Mouse (Mus musculus) heart, embryonic 12.5 days (tissue): ENCODE measurements around the gene Gabrg1. TPM values are rescaled to one million over a fixed set of nuclear protein-coding genes. Genes with fewer than 3 reads are reported as not detected.

ENCODE experiments used
- ATAC-seq: fragments of 200-750 bp; cut with Nextera tagmentation; 2 replicates; pipeline ENCODE4 v1.8.0; 2017; ENCODE audit warnings: moderate TSS enrichment, moderate library complexity; ENCODE audit not compliant: insufficient number of reproducible peaks, low FRiP score
- H3K27ac ChIP-seq: fragments of 300-500 bp; sonication (generic); 2 replicates; pipeline ENCODE4 v1.5.1; 2016; ENCODE audit warnings: mild to moderate bottlenecking, moderate library complexity; ENCODE audit not compliant: poor library complexity, severe bottlenecking
- H3K27me3 ChIP-seq: fragments of 300-500 bp; sonication (generic); replicated peaks from 2 replicates; pipeline ENCODE4 v1.6.1; 2016; ENCODE audit warnings: mild to moderate bottlenecking, moderate library complexity
- H3K36me3 ChIP-seq: fragments of 300-500 bp; sonication (generic); 2 replicates; pipeline ENCODE4 v1.6.1; 2016; ENCODE audit warnings: mild to moderate bottlenecking, moderate library complexity
- H3K4me1 ChIP-seq: fragments of 300-500 bp; sonication (generic); replicated peaks from 2 replicates; pipeline ENCODE4 v1.6.1; 2016; ENCODE audit warnings: mild to moderate bottlenecking
- H3K4me2 ChIP-seq: fragments of 300-500 bp; sonication (generic); 2 replicates; pipeline ENCODE4 v1.6.1; 2016; ENCODE audit warnings: mild to moderate bottlenecking, moderate library complexity
- H3K4me3 ChIP-seq: fragments of 300-500 bp; sonication (generic); 2 replicates; pipeline ENCODE4 v1.5.1; 2016; ENCODE audit warnings: mild to moderate bottlenecking
- H3K9ac ChIP-seq: fragments of 300-500 bp; sonication (generic); 2 replicates; pipeline ENCODE4 v1.6.1; 2016; ENCODE audit warnings: mild to moderate bottlenecking, moderate library complexity
- H3K9me3 ChIP-seq: fragments of 300-500 bp; sonication (generic); replicated peaks from 2 replicates; pipeline ENCODE4 v1.6.1; 2016; ENCODE audit warnings: mild to moderate bottlenecking, moderate library complexity
- WGBS: fragments of 180-500 bp; shearing (Covaris S2); methylation state at CpG from one replicate; pipeline ENCODE4 v1.1.7; 2016; 5-methylcytosine and 5-hydroxymethylcytosine counted together
- polyA plus RNA-seq: library from polyadenylated mRNA; unstranded; fragments of >200 nt; fragmentation: Nextera tagmentation; extraction: Ambion mirVana; gene quantifications from 2 replicates; pipeline ENCODE4 v1.2.1, GENCODE M21; 2016

Gene Gabrg1
- not detected in 2 replicates for polyA plus RNA-seq

- no peaks in the 10 kb centered on the region for H3K36me3 ChIP-seq
- ATAC-seq, result peak; percentile 64; the same call in 1 of the 2 replicates
- peak within 1 kb of the TSS; percentile 35 for H3K4me3 ChIP-seq
- no peaks in the 10 kb centered on the region for H3K9me3 ChIP-seq
- WGBS, result 5% methylated on average over 19 of the region's 19 CpGs
- H3K4me2 ChIP-seq, result peak within 1 kb of the TSS; percentile 67
- no peak within 1 kb of the TSS for H3K27ac ChIP-seq
- H3K9ac ChIP-seq, result no peak within 1 kb of the TSS
- no peaks in the 10 kb centered on the region for H3K27me3 ChIP-seq
- no peaks in the 10 kb centered on the region for H3K4me1 ChIP-seq
Measured at GRCm38 (mm10) chr5:70842192-70843095, at the start of gene Gabrg1. Gabrg1 (minus strand) TSS chr5:70842617.

DNA sequence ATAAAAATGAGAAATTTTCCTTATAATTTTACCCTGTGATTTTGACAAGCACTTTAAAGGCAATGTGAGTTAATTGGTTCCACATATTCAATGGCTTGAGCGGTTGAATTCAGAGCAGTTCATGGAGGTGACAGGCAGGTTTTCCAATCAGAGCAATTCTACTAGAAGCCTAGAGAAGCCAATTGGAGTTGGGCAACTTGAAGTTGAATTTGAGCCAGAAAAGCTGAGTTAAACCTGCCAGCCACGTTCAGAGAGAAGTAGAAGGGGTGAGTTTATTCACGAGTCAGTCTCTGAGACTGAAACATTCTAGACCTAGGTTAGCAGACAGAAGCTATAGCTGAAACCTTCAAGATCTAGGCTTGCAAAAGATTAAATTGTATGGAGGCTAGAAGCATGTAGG is 41.6 kb upstream of the Gabrg1 start:
- 68% methylated on average over 3 of the region's 3 CpGs for WGBS
- H3K4me3 ChIP-seq, result no peak overlapping the region
- H3K9ac ChIP-seq, result no peak overlapping the region
- no peaks in the 10 kb centered on the region for H3K9me3 ChIP-seq
- no peak overlapping the region for H3K27ac ChIP-seq
- H3K4me1 ChIP-seq, result no peaks in the 10 kb centered on the region
- ATAC-seq, result no peak
- H3K27me3 ChIP-seq, result no peaks in the 10 kb centered on the region
- no peaks in the 10 kb centered on the region for H3K36me3 ChIP-seq
- no peak overlapping the region for H3K4me2 ChIP-seq

DNA sequence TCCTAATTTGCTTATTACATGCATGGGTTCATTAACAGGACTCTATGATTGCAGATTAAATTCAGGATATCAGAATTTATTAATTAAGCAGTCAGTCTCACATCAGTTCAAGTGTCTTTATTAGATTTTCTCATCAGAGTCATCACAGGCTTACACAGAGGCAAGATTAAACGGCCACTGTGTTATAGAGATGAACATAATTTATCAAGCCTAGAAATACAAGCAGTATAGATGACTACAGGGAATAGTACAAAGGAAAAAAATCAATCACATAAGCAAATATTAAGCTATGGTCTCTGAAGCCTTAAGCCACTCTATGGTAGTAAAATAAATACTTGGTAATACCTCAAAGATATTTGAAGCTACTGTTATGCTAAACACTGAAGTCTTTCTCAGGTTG is 27.7 kb upstream of the Gabrg1 start:
- H3K9me3 ChIP-seq, result no peaks in the 10 kb centered on the region
- WGBS, result 79% methylated on average over 1 of the region's 1 CpGs
- H3K4me3 ChIP-seq, result no peak overlapping the region
- no peak overlapping the region for H3K27ac ChIP-seq
- no peaks in the 10 kb centered on the region for H3K36me3 ChIP-seq
- ATAC-seq, result no peak
- H3K4me2 ChIP-seq, result no peak overlapping the region
- H3K27me3 ChIP-seq, result no peaks in the 10 kb centered on the region
- H3K9ac ChIP-seq, result no peak overlapping the region
- H3K4me1 ChIP-seq, result no peaks in the 10 kb centered on the region

DNA sequence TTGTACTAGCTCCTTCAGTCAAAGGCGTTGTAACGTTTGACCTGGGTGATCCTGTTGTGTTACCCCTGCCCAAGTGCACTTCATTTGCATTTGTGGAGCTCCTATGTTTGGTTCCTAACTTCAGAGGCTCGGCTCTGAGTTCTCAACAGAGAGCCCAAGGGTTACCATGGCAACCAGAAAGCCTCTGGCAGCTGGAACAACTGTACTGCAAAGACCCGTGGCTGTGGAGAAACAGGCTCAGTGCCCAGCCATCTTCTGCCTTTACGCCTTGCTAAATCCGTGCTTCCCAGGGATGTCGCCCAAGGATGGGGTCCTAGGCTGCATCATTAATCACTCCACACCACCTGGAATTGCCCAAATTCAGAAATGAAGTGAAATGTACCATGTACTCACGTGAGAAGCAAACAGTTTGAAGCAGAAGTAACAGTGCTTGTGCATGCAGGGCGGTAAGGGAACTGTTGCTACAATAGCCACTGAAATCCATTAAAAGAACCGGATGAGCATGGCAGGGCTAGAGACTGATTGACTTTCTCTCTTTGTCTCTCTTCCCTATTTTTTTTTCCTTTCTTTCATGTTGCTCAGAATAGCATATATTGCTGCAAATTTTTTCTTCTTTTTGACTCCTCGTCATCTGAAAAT is 798 bp upstream of the Gabrg1 start:
- H3K9ac ChIP-seq, result no peak overlapping the region
- H3K36me3 ChIP-seq, result no peaks in the 10 kb centered on the region
- WGBS, result 18% methylated on average over 11 of the region's 11 CpGs
- no peak for ATAC-seq
- H3K9me3 ChIP-seq, result no peaks in the 10 kb centered on the region
- no peaks in the 10 kb centered on the region for H3K27me3 ChIP-seq
- H3K4me2 ChIP-seq, result peak overlapping the region; percentile 67
- H3K4me3 ChIP-seq, result peak overlapping the region; percentile 35
- H3K4me1 ChIP-seq, result no peaks in the 10 kb centered on the region
- H3K27ac ChIP-seq, result no peak overlapping the region

- H3K4me3 ChIP-seq, result no peak overlapping the region
- no peaks in the 10 kb centered on the region for H3K4me1 ChIP-seq
- H3K27me3 ChIP-seq, result no peaks in the 10 kb centered on the region
- no peak overlapping the region for H3K9ac ChIP-seq
- no peaks in the 10 kb centered on the region for H3K36me3 ChIP-seq
- no peak overlapping the region for H3K27ac ChIP-seq
- no peak overlapping the region for H3K4me2 ChIP-seq
- no peaks in the 10 kb centered on the region for H3K9me3 ChIP-seq
- ATAC-seq, result no peak
- WGBS, result 70% methylated on average over 2 of the region's 2 CpGs
Measured at GRCm38 (mm10) chr5:70818681-70819080, 23.7 kb downstream of the Gabrg1 start.

- no peaks in the 10 kb centered on the region for H3K4me1 ChIP-seq
- H3K9me3 ChIP-seq, result no peaks in the 10 kb centered on the region
- no peak overlapping the region for H3K4me3 ChIP-seq
- no peaks in the 10 kb centered on the region for H3K36me3 ChIP-seq
- ATAC-seq, result no peak
- H3K9ac ChIP-seq, result no peak overlapping the region
- H3K27me3 ChIP-seq, result no peaks in the 10 kb centered on the region
- no peak overlapping the region for H3K27ac ChIP-seq
- H3K4me2 ChIP-seq, result no peak overlapping the region
- 77% methylated on average over 2 of the region's 2 CpGs for WGBS
Measured at GRCm38 (mm10) chr5:70736156-70736555, 106.3 kb downstream of the Gabrg1 start.

- no peaks in the 10 kb centered on the region for H3K4me1 ChIP-seq
- H3K27ac ChIP-seq, result no peak overlapping the region
- H3K9me3 ChIP-seq, result no peaks in the 10 kb centered on the region
- H3K4me2 ChIP-seq, result no peak overlapping the region
- H3K27me3 ChIP-seq, result no peaks in the 10 kb centered on the region
- H3K9ac ChIP-seq, result no peak overlapping the region
- H3K36me3 ChIP-seq, result no peaks in the 10 kb centered on the region
- ATAC-seq, result no peak
- H3K4me3 ChIP-seq, result no peak overlapping the region
Measured at GRCm38 (mm10) chr5:70704361-70704760, 138.1 kb downstream of the Gabrg1 start.
